Mouse (Mus musculus) hindbrain, embryonic 14.5 days (tissue): ENCODE measurements around the gene Fbrs. TPM values are rescaled to one million over a fixed set of nuclear protein-coding genes. Genes with fewer than 3 reads are reported as not detected.
"Not testable (repeated sequence)": the region's sequence is repeated elsewhere in the genome, so short reads cannot be mapped to it uniquely, and the experiment has no call there.

Experiments used
- ATAC-seq: fragments of 200-750 bp; cut with Nextera tagmentation; 2 replicates; pipeline ENCODE4 v1.8.0; 2017; ENCODE audit warnings: moderate number of reproducible peaks, mild to moderate bottlenecking, moderate TSS enrichment, moderate library complexity; ENCODE audit not compliant: low FRiP score
- DNase-seq: peaks from one replicate; pipeline ENCODE4 v3.0.0-alpha.2; 2015; ENCODE audit warnings: low spot score
- H3K27ac ChIP-seq: fragments of 300-500 bp; sonication (generic); 2 replicates; pipeline ENCODE4 v1.5.1; 2014; ENCODE audit warnings: mild to moderate bottlenecking, moderate library complexity
- H3K27me3 ChIP-seq: fragments of 300-500 bp; sonication (generic); 2 replicates; pipeline ENCODE4 v1.6.1; 2014; ENCODE audit warnings: mild to moderate bottlenecking, low read length, mixed read lengths; ENCODE audit not compliant: control insufficient read depth, insufficient read depth
- H3K36me3 ChIP-seq: fragments of 300-500 bp; sonication (generic); replicated peaks from 2 replicates; pipeline ENCODE4 v1.6.1; 2014; ENCODE audit not compliant: control insufficient read depth, insufficient read depth
- H3K4me1 ChIP-seq: fragments of 300-500 bp; sonication (generic); replicated peaks from 2 replicates; pipeline ENCODE4 v1.6.1; 2014; ENCODE audit warnings: antibody characterized with exemption, low read length, mixed read lengths; ENCODE audit not compliant: control insufficient read depth, insufficient read depth
- H3K4me2 ChIP-seq: fragments of 300-500 bp; sonication (generic); replicated peaks from 2 replicates; pipeline ENCODE4 v1.6.1; 2014; ENCODE audit warnings: mild to moderate bottlenecking, moderate library complexity
- H3K4me3 ChIP-seq: fragments of 300-500 bp; sonication (generic); replicated peaks from 2 replicates; pipeline ENCODE4 v1.5.1; 2014; ENCODE audit warnings: mild to moderate bottlenecking, low read length
- H3K9ac ChIP-seq: fragments of 300-500 bp; sonication (generic); 2 replicates; pipeline ENCODE4 v1.6.1; 2014
- H3K9me3 ChIP-seq: fragments of 300-500 bp; sonication (generic); 2 replicates; pipeline ENCODE4 v1.6.1; 2016; ENCODE audit warnings: low read length; ENCODE audit not compliant: control insufficient read depth
- WGBS: fragments of 180-500 bp; shearing (Covaris S2); extraction: QIAGEN DNeasy Blood & Tissue Kit; methylation state at CpG from one replicate; pipeline ENCODE4 v1.1.7; 2014; 5-methylcytosine and 5-hydroxymethylcytosine counted together
- polyA plus RNA-seq: library from polyadenylated mRNA; unstranded; fragments of >200 nt; fragmentation: Nextera tagmentation; extraction: Ambion mirVana; gene quantifications from 2 replicates; pipeline ENCODE4 v1.2.1, GENCODE M21; 2014

Gene Fbrs
- polyA plus RNA-seq, 1 experiment from 2014 or later: 13.6 TPM

DNA sequence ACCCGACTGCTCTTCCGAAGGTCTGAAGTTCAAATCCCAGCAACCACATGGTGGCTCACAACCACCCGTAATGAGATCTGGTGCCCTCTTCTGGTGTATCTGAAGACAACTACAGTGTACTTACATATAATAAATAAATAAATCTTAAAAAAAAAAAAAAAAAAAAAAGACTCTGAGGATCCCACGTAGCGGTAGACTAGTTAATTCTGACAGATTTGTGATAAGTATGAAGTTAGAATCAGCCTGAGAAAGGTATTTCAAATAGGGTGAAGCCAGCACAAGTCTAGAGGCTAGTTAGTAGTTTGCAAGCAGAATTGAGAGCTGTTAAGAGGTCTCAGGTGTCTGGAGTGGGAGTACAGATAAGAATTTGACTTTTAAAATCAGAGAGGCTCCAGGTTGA lies 9.4 kb downstream of the Fbrs start:
- not testable (repeated sequence) for H3K27me3 ChIP-seq, H3K9ac ChIP-seq, ATAC-seq, H3K9me3 ChIP-seq, H3K4me3 ChIP-seq, H3K27ac ChIP-seq, H3K4me1 ChIP-seq, DNase-seq, H3K4me2 ChIP-seq
- 88% methylated on average over 4 of the region's 5 CpGs for WGBS
- H3K36me3 ChIP-seq: peaks cover 95% of the 10 kb centered on the region

DNA sequence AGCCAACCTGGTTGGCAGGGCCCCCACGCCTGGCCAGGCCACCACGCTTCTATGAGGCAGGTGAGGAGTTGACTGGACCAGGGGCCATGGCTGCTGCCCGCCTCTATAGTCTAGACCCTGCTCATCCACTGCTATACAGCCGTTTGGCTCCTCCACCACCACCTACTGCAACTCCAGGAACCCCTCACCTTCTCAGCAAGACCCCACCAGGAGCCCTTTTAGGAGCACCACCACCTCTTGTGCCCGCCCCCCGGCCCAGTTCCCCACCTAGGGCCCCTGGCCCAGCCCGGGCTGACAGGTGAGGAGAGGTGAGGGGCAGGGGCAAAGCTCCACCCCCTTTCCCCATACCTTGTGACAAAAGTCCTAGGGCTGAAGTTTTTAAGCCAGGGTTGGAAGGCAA lies 11.0 kb downstream of the Fbrs start:
- ATAC-seq (no peak), DNase-seq (no peak)
- H3K4me3 ChIP-seq: no peak overlapping the region
- H3K27me3 ChIP-seq: no peaks in the 10 kb centered on the region
- H3K9ac ChIP-seq: no peak overlapping the region
- H3K4me2 ChIP-seq: no peak overlapping the region
- H3K27ac ChIP-seq: no peak overlapping the region
- WGBS: 91% methylated on average over 7 of the region's 7 CpGs
- no peaks in the 10 kb centered on the region for H3K4me1 ChIP-seq
- no peaks in the 10 kb centered on the region for H3K9me3 ChIP-seq
- H3K36me3 ChIP-seq: peaks cover 79% of the 10 kb centered on the region

DNA sequence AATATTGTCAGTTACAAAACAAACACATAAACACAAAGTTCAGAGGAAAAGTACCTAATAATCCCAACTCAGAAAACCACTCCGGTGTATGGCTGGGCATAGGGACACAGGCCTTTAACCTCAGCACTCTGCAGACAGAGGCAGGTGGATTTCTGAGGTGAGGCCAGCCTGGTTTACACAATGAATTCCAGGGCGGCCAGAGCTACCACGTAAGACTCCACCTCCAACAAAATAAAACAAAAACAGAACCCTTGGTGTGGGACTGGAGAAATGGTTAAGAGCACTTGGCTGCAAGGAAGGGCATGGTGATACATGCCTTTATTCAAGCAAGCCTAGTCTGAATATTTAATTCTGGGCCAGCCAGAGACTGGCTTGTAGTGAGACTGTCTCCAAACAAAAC lies 12.8 kb downstream of the Fbrs start:
- DNase-seq (no peak), ATAC-seq (no peak)
- no peak overlapping the region for H3K4me3 ChIP-seq
- peaks cover 60% of the 10 kb centered on the region for H3K36me3 ChIP-seq
- H3K4me1 ChIP-seq: no peaks in the 10 kb centered on the region
- WGBS: 92% methylated on average over 3 of the region's 3 CpGs
- no peak overlapping the region for H3K27ac ChIP-seq
- H3K9ac ChIP-seq: no peak overlapping the region
- no peak overlapping the region for H3K4me2 ChIP-seq
- no peaks in the 10 kb centered on the region for H3K9me3 ChIP-seq
- H3K27me3 ChIP-seq: no peaks in the 10 kb centered on the region

DNA sequence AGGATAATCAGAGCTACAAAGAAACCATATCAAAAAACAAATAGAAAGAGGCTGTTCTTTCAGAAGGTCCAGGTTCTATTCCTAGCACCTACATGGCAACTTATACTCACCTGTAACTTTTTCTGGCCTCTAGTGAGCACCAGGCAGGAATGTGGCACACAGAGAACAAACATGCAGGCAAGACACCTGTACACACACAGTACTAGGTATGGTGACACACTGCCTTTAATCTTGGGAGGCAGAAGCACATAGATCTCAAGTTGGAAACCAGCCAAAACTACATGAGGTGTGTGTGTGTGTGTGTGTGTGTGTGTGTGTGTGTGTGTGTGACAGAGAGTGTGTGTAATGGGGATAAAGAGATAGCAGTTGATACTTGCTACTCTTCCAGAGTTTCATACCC lies 15.6 kb downstream of the Fbrs start:
- no peak overlapping the region for H3K4me3 ChIP-seq
- no peaks in the 10 kb centered on the region for H3K9me3 ChIP-seq
- H3K4me1 ChIP-seq: no peaks in the 10 kb centered on the region
- DNase-seq: no peak
- peaks cover 35% of the 10 kb centered on the region for H3K36me3 ChIP-seq
- no peaks in the 10 kb centered on the region for H3K27me3 ChIP-seq
- H3K27ac ChIP-seq: no peak overlapping the region
- ATAC-seq: no peak
- no peak overlapping the region for H3K4me2 ChIP-seq
- H3K9ac ChIP-seq: no peak overlapping the region

DNA sequence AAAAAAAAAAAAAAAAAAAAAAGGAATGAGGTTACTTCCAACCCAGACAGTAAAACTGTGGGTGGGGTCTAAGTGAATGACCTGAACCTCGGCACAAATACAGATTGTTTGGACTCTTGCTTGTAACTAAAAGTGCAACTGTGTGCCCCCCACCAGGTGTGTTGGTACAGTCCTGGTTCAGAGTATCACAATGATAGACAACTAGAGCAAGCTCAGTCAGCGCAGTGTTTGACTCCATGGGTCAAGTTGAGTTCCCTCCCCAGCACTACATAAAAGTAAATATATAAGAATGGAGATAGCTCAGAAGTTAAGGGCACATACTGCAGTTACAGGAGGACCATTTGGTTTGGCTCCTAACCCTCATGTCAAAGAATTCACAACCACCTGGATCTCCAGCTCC lies 18.4 kb downstream of the Fbrs start:
- no peak for DNase-seq
- Histone ChIP-seq H3K9me3 (no peaks in the 10 kb centered on the region), H3K4me2 (no peak overlapping the region), H3K36me3 (peaks cover 8% of the 10 kb centered on the region; the same call in 1 of the 2 replicates), H3K4me3 (no peak overlapping the region), H3K9ac (no peak overlapping the region), H3K27me3 (no peaks in the 10 kb centered on the region), H3K27ac (no peak overlapping the region), H3K4me1 (no peaks in the 10 kb centered on the region)
- 83% methylated on average over 2 of the region's 2 CpGs for WGBS
- no peak for ATAC-seq

DNA sequence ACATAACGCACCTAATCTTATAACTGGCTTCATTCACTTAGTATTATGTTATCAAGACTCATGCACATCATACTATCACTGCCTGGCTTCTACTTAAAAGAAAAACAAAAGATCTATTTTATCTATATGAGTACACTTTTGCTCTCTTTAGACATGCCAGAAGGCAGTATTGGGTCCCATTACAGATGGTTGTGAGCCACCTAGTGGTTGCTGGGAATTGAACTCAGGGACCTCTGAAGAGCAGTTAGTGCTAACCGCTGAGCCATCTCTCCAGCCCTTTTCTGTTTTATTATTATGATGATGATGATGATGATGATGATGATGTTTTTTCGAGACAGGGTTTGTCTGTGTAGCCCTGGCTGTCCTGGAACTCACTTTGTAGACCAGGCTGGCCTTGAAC lies 19.4 kb downstream of the Fbrs start:
- no peak for ATAC-seq
- Histone ChIP-seq H3K9me3 (no peaks in the 10 kb centered on the region), H3K27me3 (no peaks in the 10 kb centered on the region), H3K4me2 (no peak overlapping the region), H3K4me3 (no peak overlapping the region), H3K27ac (no peak overlapping the region), H3K4me1 (no peaks in the 10 kb centered on the region), H3K9ac (no peak overlapping the region), H3K36me3 (no peaks in the 10 kb centered on the region)
- 51% methylated on average over 3 of the region's 3 CpGs for WGBS
- peak; percentile 65 for DNase-seq

DNA sequence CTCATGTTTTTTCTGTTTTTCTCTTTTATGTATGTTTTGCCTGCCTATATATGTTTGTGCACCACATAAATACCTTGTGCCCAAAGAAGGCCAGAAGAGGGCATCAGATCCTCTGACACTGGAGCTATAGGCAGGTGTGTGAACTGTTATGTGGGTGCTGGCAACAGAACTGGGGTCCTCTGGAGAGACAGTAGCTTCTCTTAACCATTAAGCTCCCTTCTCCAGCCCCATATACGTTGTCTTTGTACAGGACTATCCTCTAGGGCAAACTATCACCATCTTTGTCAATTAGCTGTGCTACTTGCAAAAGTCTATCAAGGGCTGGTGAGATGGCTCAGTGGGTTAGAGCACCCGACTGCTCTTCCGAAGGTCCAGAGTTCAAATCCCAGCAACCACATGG lies 29.3 kb downstream of the Fbrs start:
- no peak for ATAC-seq
- 92% methylated on average over 3 of the region's 3 CpGs for WGBS
- no peak overlapping the region for H3K4me3 ChIP-seq
- H3K27ac ChIP-seq: no peak overlapping the region
- no peak for DNase-seq
- no peaks in the 10 kb centered on the region for H3K27me3 ChIP-seq
- H3K9ac ChIP-seq: no peak overlapping the region
- H3K9me3 ChIP-seq: no peaks in the 10 kb centered on the region
- no peak overlapping the region for H3K4me2 ChIP-seq
- H3K4me1 ChIP-seq: peaks cover 6% of the 10 kb centered on the region
- H3K36me3 ChIP-seq: 0 out of 2 replicates have a peak, but pooled peaks cover 5% of the 10 kb centered on the region

DNA sequence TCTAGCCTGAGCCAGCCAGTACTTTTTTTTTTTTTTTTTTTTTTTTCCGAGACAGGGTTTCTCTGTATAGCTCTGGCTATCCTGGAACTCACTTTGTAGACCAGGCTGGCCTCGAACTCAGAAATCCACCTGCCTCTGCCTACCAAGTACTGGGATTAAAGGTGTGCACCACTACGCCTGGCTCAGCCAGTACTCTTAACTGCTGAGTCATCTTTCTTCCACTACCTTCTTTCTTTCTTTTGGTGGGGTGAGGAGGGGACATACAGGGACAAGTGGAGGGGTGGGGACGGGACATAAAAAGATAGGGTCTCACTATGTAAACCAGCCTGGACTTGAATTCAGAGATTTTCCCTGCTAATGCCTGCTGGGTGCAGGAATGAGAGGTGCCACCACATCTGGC lies 30.8 kb downstream of the Fbrs start:
- H3K27ac ChIP-seq, H3K4me2 ChIP-seq, H3K9me3 ChIP-seq, H3K27me3 ChIP-seq, H3K9ac ChIP-seq, DNase-seq, ATAC-seq, H3K4me3 ChIP-seq: not testable (repeated sequence)
- Histone ChIP-seq H3K36me3 (peaks cover 13% of the 10 kb centered on the region), H3K4me1 (peaks cover 15% of the 10 kb centered on the region)
- 89% methylated on average over 3 of the region's 4 CpGs for WGBS

DNA sequence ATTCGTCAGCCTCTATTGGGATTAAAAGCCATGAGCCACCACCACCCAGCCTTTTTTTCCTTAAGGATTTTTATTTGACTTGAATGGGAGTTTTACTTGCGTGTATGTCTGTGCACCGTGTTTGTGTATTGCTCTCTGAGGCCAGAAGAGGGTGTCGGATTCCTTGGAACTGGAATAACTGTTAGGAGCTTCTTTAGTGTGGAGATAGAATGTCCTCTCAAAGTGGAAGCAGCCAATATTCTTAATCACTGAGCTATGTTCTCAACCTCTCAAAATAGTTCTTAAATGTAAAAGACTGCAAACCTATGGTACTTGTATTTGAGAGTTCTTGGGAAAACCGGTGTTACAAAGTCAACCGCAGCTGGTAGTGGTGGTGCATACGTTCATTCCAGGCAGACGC lies 32.2 kb downstream of the Fbrs start:
- Histone ChIP-seq H3K9me3 (no peaks in the 10 kb centered on the region), H3K9ac (peak overlapping the region; percentile 83; the same call in 1 of the 2 replicates), H3K27ac (peak overlapping the region; percentile 99), H3K27me3 (no peaks in the 10 kb centered on the region), H3K4me1 (peaks cover 15% of the 10 kb centered on the region), H3K36me3 (peaks cover 26% of the 10 kb centered on the region), H3K4me3 (peak overlapping the region; percentile 88), H3K4me2 (peak overlapping the region; percentile 62)
- DNase-seq (peak; percentile 32), ATAC-seq (no peak)
- 39% methylated on average over 8 of the region's 8 CpGs for WGBS

DNA sequence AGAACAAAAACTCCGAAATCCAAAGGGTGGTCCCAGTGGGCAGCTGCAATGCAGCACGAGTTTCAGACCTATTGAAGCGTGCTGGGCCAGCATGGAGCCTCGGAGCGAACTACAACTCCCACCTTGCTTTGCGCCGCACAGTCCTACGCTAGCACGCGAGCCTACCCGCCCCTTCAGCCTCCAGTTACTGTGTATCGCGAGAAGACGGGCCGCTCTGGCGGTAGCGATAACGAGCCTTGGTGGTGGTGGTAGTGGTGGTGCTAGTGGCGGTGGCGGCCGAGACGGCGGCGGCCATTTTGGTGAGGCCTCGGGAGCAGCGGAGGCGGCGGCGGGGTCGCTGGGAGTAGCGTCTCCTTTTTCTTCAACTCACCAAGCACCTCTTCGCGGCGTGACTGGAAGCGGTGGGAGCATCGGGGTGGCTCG lies 32.8 kb downstream of the Fbrs start, which contains the start of gene Srcap:
Gene Srcap, plus strand, starts transcription at position 176 of the 423 bp plus-strand sequence.
- Histone ChIP-seq H3K9ac (peak within 1 kb of the TSS; percentile 83), H3K4me2 (peak within 1 kb of the TSS; percentile 62), H3K4me1 (peaks cover 15% of the 10 kb centered on the region), H3K36me3 (peaks cover 32% of the 10 kb centered on the region), H3K27me3 (no peaks in the 10 kb centered on the region), H3K4me3 (peak within 1 kb of the TSS; percentile 88), H3K27ac (peak within 1 kb of the TSS; percentile 99), H3K9me3 (no peaks in the 10 kb centered on the region)
- DNase-seq (peak; percentile 95), ATAC-seq (peak; percentile 98)
- 0% methylated on average over 37 of the region's 37 CpGs for WGBS
